Mouse (Mus musculus) C2C12 (cell line): ENCODE measurements around the gene Pard3b.

Experiments
- CTCF ChIP-seq: IDR thresholded peaks from one replicate; pipeline ENCODE4 v1.5.1; 2011; ENCODE audit not compliant: control insufficient read depth, insufficient read depth, insufficient read length
- FOSL1 ChIP-seq: IDR thresholded peaks from one replicate; pipeline ENCODE4 v1.8.0; 2011; ENCODE audit warnings: mild to moderate bottlenecking, low read length; ENCODE audit not compliant: poor library complexity, insufficient read depth, severe bottlenecking

DNA sequence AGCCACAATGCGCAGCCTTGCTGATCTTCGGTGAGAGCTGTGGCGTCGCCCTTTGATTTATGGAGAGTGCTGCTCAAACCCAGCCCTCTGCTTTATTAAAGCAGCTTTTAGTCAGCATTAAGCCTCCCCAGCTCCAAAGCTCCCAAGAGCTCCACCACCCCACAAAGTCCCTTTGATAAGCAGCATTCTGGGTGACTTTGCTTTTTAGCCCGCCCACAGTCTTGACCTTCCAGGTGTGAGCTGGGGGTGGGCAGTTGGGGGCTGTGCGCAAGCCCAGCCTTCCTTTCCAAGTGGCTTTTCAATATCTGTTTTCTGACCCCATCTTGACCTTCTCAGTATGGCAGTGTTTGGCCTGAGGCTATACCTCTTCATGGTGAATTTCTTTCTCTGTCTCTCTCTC is 1009.5 kb downstream of the Pard3b start:
- TF ChIP-seq FOSL1, result no peak
- TF ChIP-seq CTCF, result no peak
